In the genomic region with DNA sequence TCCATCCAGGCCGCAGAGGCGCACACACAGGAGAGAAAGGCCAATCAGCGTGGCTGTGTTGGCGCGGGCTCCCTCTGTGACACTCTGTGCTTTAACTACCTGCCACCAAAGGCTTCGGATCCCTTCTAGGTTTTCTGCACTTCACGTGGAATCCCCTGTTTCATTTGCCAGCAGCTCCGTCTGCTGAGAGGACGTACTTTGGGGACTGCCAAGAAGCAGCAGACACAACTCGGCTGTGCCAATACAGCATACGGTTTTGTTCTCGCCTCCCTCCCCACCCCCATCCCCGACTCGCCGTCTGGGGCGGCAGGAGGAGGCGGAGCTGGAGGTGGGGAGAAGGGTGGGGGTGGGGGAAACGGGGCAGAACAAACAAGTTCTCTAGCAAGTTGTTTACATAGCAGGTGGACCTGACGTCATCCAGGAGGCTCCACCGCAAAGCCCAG, we compare ENCODE assay signal across 8 mouse cellular contexts. TPM values are rescaled to one million over a fixed set of nuclear protein-coding genes. Genes with fewer than 3 reads are reported as not detected.
A peak's percentile ranks its signal among the peaks of the same experiment; 100 is the strongest.
DNase-seq lines count a peak whose midpoint lies in the region; ATAC-seq and TF ChIP-seq lines count a peak whose summit lies in the region.

No protein-coding gene starts in this region.

- H3K9ac ChIP-seq in lung, postnatal 0 days (replicated peaks; ENCODE audit: low read depth), result 0 out of 2 replicates have a peak overlapping the region, but pooled peaks have one; percentile 23

- ATAC-seq in lung, postnatal 0 days, result peak; percentile 89

- peak overlapping the region; percentile 83 for H3K4me2 ChIP-seq in lung, postnatal 0 days (replicated peaks; ENCODE audit: low read depth, low read length)

- H3K4me1 ChIP-seq in hindbrain, embryonic 10.5 days (replicated peaks), result peaks cover 52% of the 10 kb centered on the region
- peaks cover 6% of the 10 kb centered on the region; the same call in 1 of the 2 replicates for H3K4me1 ChIP-seq in lung, postnatal 0 days (ENCODE audit: insufficient read depth, low read depth, low read length)

- peak overlapping the region; percentile 92 for H3K27ac ChIP-seq in hindbrain, embryonic 10.5 days
- peak overlapping the region; percentile 95 for H3K27ac ChIP-seq in lung, postnatal 0 days (ENCODE audit: low read length)

- H3K9me3 ChIP-seq in hindbrain, embryonic 10.5 days, result no peaks in the 10 kb centered on the region
- no peaks in the 10 kb centered on the region for H3K9me3 ChIP-seq in lung, postnatal 0 days (ENCODE audit: low read length)

- DNase-seq in ES-CJ7 (ENCODE audit: low read depth, low spot score), result peak; percentile 82
- DNase-seq in cerebellum, adult 8-10 months, result peak; percentile 13
- peak; percentile 71 to 80 for DNase-seq in frontal cortex, postnatal 10 days (ENCODE audit: low spot score in 2 of 2)
- DNase-seq in hindbrain, embryonic 10.5 days (ENCODE audit: low spot score), result peak; percentile 86
- peak; percentile 61 to 70 for DNase-seq in layer of hippocampus, postnatal 14 days (ENCODE audit: low spot score in 2 of 2)
- DNase-seq in lung, postnatal 0 days (ENCODE audit: low spot score), result peak; percentile 89
- DNase-seq in right cerebral cortex, postnatal 14 days, result peak; percentile 59
- no peak for DNase-seq in spleen, postnatal 14 days (ENCODE audit: low spot score in 2 of 2)

- no peak for TF ChIP-seq CTCF in lung, postnatal 0 days (IDR thresholded peaks at IDR 0.05)

- H3K4me3 ChIP-seq in hindbrain, embryonic 10.5 days, result peak overlapping the region; percentile 78
- peak overlapping the region; percentile 65 for H3K4me3 ChIP-seq in lung, postnatal 0 days (ENCODE audit: low read depth, low read length)

- WGBS in hindbrain, embryonic 10.5 days, result under 1% methylated on average over 20 of the region's 20 CpGs
- WGBS in lung, postnatal 0 days, result under 1% methylated on average over 20 of the region's 20 CpGs

- TF ChIP-seq EP300 in lung, postnatal 0 days (IDR thresholded peaks at IDR 0.05), result 0 out of 2 replicates have a peak, but pooled peaks have one; percentile 2

- H3K27me3 ChIP-seq in hindbrain, embryonic 10.5 days (ENCODE audit: insufficient read depth, poor library complexity, severe bottlenecking), result peaks cover 14% of the 10 kb centered on the region
- no peaks in the 10 kb centered on the region for H3K27me3 ChIP-seq in lung, postnatal 0 days (replicated peaks; ENCODE audit: insufficient read depth, low read length)

- H3K36me3 ChIP-seq in hindbrain, embryonic 10.5 days, result no peaks in the 10 kb centered on the region
- no peaks in the 10 kb centered on the region for H3K36me3 ChIP-seq in lung, postnatal 0 days (ENCODE audit: insufficient read depth, low read length)

RNA-seq across cellular contexts. Expression of gene Foxp2, which starts 0.5 kb away (rescaled TPM):
- polyA plus RNA-seq in hindbrain, embryonic 10.5 days (2016; fragmentation: Nextera tagmentation; extraction: Ambion mirVana), result 25.3 and 31.1 TPM in 2 replicates
- 1 to 10 TPM; 1.8 to 2.9 TPM for total RNA-seq in layer of hippocampus, postnatal 14 days (2021)
- 9.8 and 12.4 TPM in 2 replicates for polyA plus RNA-seq in lung, postnatal 0 days (2015; fragmentation: Nextera tagmentation; extraction: Ambion mirVana)

Comparison
In these comparisons a context has a peak if more than half of its experiments do, and no peak if none do; other contexts are left out.
1. DNase-seq: peak in ES-CJ7 (single experiment), cerebellum, adult 8-10 months (single experiment), frontal cortex, postnatal 10 days (2 of 2), hindbrain, embryonic 10.5 days (single experiment), layer of hippocampus, postnatal 14 days (2 of 2), lung, postnatal 0 days (single experiment) and right cerebral cortex, postnatal 14 days (single experiment); none in spleen, postnatal 14 days (0 of 2).